Mouse (Mus musculus): ENCODE measurements around the gene Pi4k2b.
"Not testable (repeated sequence)": the region's sequence is repeated elsewhere in the genome, so short reads cannot be mapped to it uniquely, and the experiment has no call there.

The Pi4k2b gene

DNA sequence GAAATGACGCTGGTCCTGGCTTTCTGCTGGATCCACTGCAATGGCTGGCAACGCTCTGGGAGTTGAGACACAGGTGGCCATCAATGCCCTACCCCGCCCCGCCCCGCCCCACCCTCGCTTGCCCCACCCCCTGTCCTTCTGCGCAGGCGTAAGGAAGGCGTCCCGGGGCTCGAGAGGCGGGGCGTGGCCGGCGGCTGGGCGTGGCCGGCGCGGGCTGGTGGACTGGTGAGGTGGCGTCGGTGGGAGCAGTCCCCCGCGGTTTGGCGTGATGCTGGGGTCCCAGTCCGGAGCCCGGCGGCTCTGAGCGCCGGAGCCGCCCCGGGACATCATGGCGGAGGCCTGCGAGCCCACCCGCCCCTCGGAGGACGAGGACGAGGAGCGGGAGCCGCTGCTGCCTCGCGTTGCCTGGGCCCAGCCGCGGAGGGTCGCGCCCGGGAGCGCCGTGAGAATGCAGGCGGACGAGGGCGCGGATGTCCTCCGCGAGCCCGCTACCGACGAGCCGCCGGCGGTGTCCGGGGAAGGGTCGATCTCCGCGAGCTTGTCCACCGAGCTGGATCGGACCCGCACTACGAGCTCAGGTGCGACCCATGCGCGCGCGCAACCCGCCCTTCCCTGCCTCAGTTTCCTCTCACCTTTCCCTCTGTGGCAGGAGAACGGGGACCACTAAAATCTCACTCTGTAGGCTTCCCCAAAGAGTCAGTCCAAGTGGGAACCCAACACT is at the start of gene Pi4k2b:
Gene Pi4k2b (plus strand): TSS at position 184 of the 721 bp plus-strand sequence.
- no peak for DNase-seq (ENCODE audit: low read depth, low spot score)

DNA sequence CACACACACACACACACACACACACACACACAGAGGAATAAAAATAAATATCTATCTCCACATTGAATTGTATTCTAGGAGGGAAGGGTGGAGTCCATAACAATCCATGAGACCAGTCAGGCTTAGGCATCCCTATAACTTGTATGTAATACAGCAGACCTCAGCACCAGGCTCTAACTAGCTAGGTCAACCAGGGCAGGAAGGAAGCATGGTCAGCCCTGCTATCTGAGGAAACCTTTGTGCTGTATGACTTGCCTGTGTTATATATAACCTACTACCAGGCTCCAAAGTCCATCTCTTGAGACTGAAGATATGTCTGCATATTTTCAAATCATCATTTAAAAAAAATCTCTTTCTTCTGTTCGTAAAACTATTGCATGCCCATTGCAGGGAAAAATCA is 44.1 kb upstream of the Pi4k2b start:
- no peak for DNase-seq (ENCODE audit: low read depth, low spot score)

DNA sequence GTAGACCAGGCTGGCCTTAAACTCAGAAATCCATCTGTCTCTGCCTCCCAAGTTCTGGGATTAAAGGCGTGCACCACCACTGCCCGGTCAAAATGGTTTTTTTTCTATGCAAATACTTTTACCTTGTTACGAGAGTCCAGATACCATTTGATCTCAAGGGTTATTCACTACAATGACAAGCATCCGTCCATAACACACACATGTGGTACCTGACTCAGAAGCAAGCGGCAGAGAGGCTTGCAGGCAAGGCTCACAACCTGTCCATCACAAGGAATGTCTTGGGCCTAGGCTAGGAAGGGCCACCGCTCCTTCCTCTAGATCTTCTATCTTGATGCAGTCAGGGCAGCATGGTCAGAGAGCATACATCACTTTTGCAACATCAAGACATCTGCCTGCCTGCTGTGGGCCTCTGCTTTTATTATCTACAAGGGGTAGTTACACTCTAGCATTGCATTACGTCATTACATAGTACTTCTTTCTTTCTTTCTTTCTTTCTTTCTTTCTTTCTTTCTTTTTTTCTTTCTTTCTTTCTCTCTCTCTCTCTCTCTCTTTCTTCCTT is 43.4 kb upstream of the Pi4k2b start:
- not testable (repeated sequence) for DNase-seq (ENCODE audit: low read depth, low spot score)

DNA sequence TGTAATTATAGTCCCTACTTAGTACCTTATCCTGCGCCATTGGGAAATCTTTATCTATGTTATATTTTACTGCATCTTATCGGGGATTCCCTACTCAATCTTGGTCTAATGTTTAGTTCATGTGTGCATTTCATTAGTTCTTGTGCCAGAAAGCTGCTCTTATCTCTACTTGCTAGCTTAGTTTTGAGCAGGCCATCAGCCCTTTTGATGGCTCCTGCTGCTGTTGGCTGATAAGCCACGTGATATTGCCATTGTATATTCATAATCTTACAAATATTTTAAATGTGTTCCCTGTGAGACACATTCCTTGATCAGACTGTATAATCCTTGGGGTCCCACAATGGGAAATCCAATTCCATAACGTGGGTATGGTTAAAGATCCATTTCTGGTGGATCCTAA is 36.8 kb upstream of the Pi4k2b start:
- DNase-seq (ENCODE audit: low read depth, low spot score), result no peak

DNA sequence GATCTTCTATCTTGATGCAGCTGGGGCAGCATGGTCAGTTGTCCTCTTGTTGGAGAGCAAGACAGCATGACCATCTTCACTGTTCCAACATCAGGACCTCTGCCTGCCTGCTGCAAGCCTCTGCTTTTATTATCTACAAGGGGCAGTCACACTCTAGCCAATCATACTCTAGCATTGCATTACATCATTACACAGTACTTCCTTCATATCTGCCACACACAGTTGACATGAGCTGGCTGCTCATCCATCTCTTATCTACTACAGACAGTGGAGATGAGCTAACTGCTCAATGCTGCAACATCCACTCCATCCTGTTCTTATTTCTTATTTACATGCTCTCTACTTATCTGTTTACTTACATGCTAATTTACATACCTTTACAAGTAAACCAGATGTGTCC is 28.7 kb upstream of the Pi4k2b start:
- no peak for DNase-seq (ENCODE audit: low read depth, low spot score)

DNA sequence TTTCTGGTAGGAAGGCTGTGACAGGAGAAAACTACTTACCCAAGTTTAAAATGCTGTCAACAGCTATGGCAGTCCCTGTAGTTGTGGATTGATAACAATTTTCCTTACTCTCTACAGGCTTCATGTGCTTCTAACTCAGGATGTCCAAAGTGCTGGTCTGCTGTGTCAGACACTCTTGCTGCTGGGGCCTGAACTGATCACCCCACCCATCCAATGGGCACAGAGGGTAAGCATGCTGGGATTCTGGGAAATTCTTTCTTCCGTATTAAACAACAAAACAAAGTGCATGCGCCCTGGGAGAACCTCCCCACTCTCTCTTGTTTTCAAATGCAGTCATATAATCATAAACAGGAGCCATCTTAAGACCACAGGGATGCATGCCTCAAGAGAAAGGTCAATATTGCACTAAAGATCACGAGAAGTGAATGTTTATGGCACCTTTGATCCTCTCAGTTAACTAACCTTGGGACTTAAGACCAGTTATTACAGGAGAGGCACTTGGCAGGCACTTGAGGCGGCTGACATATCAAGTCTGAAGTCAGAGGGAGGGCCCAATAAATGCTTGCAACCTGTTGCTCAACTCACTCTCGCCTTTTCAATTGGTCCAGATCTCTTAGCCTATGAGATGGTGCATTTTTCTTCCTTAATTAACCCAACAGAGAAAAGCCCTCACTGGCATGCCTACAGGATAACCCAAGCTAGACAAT is 24.5 kb upstream of the Pi4k2b start:
- no peak for DNase-seq (ENCODE audit: low read depth, low spot score)

DNA sequence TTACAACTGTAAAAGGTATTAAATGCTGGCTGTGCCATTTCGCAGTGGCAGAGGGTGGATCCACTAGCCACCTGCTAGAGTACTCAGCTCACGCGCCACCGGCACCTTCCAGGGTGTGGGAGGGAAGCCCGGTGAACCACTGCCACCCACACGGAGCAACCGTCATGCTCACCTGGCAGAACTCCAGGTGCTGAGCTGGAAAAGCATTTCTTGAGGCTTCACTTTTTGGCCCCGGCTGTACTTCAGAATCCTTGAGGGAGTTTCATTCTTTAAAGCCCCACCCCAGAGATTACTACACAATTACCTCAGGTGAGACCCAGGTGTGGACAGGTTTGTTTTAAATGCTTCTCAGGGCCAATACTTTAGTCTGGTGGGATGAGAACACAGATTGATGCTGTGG is 20.4 kb upstream of the Pi4k2b start:
- DNase-seq (ENCODE audit: low read depth, low spot score), result no peak

DNA sequence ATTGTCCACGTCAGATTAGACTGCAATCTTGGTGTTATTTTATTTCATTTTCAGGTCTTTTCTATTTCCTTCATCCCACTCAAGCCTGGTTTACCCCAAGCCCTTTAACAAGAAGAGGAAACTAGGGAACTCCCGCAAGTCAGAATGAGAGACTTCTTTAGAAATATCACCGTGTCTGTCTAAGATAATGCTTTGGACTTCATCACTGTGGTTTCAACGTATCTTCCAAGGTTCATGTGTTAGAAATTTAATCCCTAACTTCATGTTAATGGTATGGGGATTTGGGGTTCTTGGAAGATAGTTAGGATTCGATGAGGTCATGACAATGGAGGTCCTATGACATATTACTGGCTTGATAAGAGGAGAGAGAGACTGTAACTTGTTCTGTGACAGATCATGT is 13.6 kb upstream of the Pi4k2b start:
- no peak for DNase-seq (ENCODE audit: low read depth, low spot score)

DNA sequence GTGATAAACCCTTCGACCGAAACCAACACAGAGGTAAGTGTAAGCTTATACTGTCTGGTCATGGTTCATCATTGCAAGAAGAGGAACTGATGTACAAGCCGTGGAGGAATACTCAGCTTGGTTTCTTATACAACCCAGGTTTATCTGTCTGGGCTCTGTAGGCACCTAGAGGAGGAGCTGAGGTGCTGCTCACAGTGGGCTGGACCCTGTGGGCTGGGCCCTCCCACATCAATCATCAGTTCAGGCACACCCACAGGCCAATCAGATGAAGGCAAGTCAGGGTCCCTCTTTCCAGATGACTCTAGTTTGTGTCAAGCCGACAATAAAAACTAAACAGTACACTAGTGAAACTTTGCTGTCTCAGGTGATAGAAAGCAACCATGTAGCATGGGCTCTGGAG is 8.6 kb upstream of the Pi4k2b start:
- no peak for DNase-seq (ENCODE audit: low read depth, low spot score)

DNA sequence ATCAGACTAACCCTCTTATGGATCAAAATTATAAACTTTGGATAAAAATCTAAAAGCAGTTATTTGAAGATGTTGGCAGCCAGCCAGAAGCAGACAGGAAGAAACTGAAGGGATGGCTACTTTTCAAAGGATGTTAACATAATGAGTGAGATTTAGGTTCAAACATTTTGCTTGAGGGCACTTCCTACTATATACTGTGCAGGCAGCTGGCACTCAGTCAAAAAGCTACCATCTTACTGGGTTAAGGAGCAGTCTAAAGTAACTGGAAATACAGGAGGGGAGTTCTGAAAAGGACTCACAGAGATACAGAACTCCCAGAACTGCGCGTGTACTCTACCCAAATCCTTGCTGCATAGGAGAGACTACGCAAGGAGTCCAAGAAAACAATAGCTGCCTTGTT is 5.3 kb upstream of the Pi4k2b start:
- no peak for DNase-seq (ENCODE audit: low read depth, low spot score)

DNA sequence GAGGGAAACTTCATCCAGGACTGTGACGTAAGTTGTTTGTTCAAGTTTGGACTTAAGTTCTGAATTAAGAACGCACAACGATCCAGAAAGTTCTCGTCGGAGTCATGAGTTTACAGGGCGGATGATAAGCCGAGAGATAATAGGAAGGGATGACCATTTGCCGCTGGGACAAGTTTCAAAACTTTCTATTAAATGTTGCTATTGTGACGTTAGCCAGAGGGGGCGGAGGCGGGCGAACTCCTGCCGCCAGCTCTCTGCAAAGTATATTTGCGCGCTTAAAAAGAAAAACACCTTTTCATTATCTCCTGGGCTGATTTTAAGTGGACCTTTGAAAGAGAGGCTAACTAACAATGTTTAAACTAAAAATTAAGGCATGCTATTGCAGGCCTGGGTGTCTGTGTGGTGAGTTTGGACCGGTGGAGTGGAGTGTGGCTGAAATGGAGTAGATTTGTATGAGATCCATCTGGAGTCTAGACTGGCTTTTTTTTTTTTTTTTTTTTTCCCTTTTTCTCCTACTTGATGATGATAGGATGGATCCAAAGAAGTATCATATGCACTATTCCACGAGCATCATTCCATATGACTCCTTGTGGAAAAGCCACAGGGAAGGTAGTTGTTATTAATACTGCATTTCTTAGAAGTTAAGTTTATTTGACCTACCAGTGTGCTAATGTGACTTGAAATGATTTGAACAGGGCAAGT is 889 bp downstream of the Pi4k2b start:
- DNase-seq (ENCODE audit: low read depth, low spot score), result no peak

DNA sequence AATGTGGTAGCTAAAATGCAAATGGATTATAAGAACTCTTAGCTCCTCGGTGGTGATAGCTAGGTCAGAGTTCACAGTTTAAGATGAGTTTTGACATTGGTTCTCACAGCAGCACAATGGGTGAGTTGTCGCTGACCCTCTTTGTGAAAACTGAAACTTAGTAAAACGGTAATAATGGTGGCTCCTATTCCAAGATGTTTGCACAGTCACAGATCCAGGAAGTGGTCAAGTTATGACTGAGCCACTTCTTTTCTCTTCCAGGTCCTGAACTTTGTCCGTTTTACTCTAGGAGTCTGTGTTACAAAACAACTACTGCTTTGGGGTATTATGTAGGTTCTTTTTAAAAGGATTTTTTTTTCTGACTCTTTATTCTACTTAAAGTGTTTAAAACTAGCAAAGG is 1.9 kb downstream of the Pi4k2b start:
- DNase-seq (ENCODE audit: low read depth, low spot score), result no peak

DNA sequence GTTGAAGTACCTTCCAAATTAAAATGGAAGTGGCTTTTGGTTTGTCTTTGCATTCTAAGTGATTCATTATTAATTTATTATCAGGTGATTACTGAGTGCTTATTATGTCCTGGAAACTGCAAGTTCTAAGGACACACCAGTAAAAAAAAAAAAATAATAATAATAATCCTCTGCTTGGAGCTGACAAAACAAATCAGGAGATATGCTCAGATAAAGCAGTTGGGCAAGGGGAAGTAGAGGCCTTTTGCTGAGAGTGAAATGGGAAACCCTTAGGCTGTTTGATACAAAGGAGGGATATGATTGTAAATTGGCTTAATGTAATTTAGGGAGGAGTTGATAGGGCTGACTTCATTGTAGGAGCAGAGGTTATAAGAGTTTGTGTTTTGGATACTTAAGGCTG is 5.5 kb downstream of the Pi4k2b start:
- DNase-seq (ENCODE audit: low read depth, low spot score), result no peak

DNA sequence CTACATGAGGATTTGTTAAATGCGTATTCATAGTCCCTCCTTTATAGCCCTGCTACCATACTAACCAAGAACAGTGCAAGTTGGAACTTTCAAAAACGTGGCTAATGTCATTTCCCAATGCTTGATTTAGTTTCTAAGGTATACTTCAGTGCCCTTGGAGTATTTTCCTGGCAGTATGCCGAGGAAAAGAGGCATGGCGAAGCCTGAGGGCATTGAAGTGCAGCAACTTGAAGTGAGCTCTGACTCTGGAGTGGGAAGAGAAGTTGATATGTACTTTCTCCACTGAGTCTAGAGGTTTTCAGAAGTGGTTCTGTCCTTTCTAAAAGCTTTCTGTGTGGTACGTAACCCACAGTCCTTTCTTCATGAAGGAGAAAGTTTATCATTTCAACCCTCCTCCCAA is 7.4 kb downstream of the Pi4k2b start:
- no peak for DNase-seq (ENCODE audit: low read depth, low spot score)

DNA sequence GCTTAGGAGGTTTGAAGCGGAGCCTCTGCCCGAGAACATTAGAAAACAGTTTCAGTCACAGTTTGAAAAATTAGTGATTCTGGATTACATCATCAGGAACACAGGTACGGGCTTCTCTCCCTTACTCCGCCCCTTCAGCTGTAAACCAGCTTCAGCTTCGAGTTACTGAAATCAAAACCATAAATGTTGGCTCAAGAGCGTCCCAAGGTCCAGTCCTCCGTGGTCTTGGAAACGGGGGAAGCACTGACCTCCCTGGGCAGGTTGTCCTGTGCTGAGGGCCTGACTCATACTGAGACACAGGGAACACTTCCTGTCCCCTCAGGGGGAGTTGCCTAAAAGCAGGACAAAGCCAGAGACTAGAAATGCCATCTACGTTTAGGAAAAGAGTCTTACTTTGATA is 11.8 kb downstream of the Pi4k2b start:
- DNase-seq (ENCODE audit: low read depth, low spot score), result no peak

DNA sequence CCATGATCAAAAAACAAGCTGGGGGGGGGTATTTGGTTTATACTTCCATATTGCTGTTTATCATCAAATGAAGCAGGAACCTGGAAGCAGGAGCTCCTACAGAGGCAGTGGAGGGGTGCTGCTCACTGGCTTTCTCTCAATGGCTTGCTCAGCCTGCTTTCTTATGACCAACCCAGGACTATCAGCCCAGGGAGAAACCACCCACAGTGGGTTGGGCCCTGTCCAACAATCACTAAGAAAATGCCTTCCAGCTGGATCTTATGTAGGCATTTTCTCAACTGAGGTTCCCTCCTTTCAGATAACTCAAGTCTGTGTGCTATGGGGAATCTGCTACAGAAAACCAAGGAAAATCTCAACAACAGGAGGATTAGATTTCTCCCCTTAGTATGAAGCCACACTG is 12.8 kb downstream of the Pi4k2b start:
- no peak for DNase-seq (ENCODE audit: low read depth, low spot score)

DNA sequence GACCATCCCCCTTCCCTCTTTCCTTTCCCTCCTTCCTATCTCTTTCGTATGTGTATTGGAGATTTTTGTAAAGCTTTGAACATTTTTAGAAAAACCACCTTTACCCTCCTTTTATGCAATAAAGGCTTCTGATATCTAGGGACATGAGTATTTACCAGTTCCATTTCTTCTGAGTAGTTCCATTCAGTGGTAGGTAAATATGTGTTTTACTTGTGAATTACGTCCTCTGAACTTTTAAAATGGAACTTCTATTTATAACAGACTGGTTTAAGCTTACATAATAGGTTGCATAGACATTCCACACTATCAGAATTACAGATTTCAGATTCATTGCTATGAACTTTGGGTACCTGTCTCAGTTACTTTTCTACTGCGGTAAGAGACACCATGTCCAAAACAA is 14.0 kb downstream of the Pi4k2b start:
- no peak for DNase-seq (ENCODE audit: low read depth, low spot score)

DNA sequence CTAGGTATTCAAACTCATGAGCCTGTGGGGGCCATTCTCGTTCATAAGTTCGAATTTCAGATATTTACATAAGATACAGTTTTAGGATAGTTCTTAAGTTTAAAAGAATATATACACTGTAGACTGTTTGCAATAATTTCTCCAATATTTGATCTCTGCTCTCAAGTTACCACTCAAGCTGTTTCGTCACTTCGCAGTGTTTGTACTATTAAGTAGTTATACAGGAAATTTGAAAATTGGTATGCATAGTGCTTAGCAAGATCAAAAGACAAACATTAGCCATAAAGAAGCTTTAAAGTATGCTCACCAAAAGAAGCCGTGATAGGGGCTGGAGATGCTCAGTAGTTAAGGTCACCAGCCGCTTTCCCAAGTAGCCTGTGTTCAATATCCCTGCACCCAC is 14.6 kb downstream of the Pi4k2b start:
- DNase-seq (ENCODE audit: low read depth, low spot score), result no peak

DNA sequence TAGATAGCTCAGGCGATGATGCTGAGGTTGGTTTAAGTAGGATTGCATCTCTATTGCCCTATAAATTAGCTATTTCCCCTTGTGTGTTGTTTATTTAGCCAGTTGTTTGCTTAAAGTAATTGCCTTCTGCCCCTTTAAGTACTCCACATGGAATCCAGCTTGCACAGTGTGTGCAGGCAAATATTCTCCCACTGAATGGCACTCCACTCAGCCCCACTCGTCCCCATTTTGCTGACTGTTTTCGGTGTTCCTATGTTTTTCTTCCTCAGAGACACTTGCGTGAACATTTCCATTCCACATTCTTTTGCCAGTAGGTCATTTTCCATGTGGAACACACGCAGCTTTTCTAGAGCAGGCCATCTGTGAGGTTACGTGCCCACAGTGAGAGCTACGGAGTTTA is 21.2 kb downstream of the Pi4k2b start:
- no peak for DNase-seq (ENCODE audit: low read depth, low spot score)

DNA sequence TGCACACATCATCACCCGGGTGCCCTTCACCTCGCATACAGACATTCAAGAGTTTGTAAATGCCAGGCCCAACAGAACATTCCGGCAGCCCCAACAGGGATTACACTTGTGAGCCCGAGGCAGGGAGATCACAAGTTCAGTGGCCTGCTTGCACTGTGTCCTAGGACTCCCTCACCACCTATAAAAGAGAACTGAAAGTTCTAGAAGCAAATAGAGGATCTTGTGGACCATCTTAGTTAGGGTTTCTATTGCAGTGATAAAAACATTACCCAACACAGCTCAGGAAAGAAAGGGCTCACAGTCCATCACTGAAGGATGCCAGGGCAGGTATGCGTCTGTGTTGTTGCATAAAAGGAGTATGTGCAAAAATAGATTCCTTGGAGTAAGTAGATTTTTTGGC is 32.9 kb downstream of the Pi4k2b start:
- DNase-seq (ENCODE audit: low read depth, low spot score), result no peak

DNA sequence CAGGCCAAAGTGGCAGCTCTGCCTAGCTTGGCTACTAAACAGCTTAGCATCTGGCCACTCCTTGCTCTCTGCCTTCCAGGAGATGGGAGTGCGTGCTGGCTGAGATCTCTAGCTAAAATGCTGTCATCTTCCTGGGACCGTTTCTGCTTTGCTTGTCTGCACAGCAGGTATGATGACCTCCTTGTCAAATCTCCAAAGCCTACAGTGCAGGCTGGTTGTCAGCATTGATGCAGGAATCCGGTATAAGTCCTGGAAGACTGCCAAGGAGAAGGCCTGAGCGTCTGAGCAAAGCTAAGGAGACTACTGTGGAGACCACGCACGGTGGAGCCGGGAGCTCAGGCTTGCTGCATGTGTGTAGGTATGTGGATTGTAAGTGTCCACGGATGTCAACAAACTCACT is 33.9 kb downstream of the Pi4k2b start, which contains the start of gene Zcchc4:
Gene Zcchc4 (plus strand): TSS at position 173 of the 400 bp plus-strand sequence.
- DNase-seq (ENCODE audit: low read depth, low spot score), result no peak

All from brain, embryonic 18.5 days (tissue).